ENCODE assay signal across 30 mouse cellular contexts in genomic region chr3:68741955-68742354, GRCm38 (mm10). TPM values are rescaled to one million over a fixed set of nuclear protein-coding genes. Genes with fewer than 3 reads are reported as not detected.
DNase-seq lines count a peak whose midpoint lies in the region; ATAC-seq lines count a peak whose summit lies in the region.
"Had no signal": no experiment of that assay in that cellular context is flagged by ENCODE, and none has a peak within 500 bp of the region (broad histone marks: within the 10 kb centered on the region; RNA-seq: fewer than 3 reads in every experiment).

No protein-coding gene starts in this region.

- 0 out of 2 replicates have a peak, but pooled peaks cover 3% of the 10 kb centered on the region for H3K4me1 ChIP-seq in heart, embryonic 10.5 days
- H3K4me1 ChIP-seq in intestine, embryonic 14.5 days (replicated peaks; ENCODE audit: control insufficient read depth, insufficient read depth, low read length) = no peaks in the 10 kb centered on the region
- H3K4me1 ChIP-seq in intestine, embryonic 16.5 days (ENCODE audit: control insufficient read depth, insufficient read depth, low read length) = no peaks in the 10 kb centered on the region
- H3K4me1 ChIP-seq: embryonic facial prominence, embryonic 13.5 days; embryonic facial prominence, embryonic 15.5 days; forebrain, embryonic 10.5 days; forebrain, embryonic 12.5 days had no signal

- H3K27ac ChIP-seq in heart, embryonic 10.5 days = no peak overlapping the region
- no peak overlapping the region for H3K27ac ChIP-seq in intestine, embryonic 14.5 days (ENCODE audit: low read depth)
- H3K27ac ChIP-seq in intestine, embryonic 16.5 days (ENCODE audit: low read length) = no peak overlapping the region
- H3K27ac ChIP-seq: embryonic facial prominence, embryonic 13.5 days; embryonic facial prominence, embryonic 15.5 days; forebrain, embryonic 10.5 days; forebrain, embryonic 12.5 days had no signal

- H3K36me3 ChIP-seq in heart, embryonic 10.5 days = no peaks in the 10 kb centered on the region
- H3K36me3 ChIP-seq in intestine, embryonic 14.5 days (ENCODE audit: control insufficient read depth, insufficient read depth, low read length) = no peaks in the 10 kb centered on the region
- no peaks in the 10 kb centered on the region for H3K36me3 ChIP-seq in intestine, embryonic 16.5 days (ENCODE audit: control insufficient read depth, insufficient read depth, low read length)
- H3K36me3 ChIP-seq: embryonic facial prominence, embryonic 13.5 days; embryonic facial prominence, embryonic 15.5 days; forebrain, embryonic 10.5 days; forebrain, embryonic 12.5 days; G1E had no signal

- no peak overlapping the region for H3K4me3 ChIP-seq in heart, embryonic 10.5 days
- no peak overlapping the region for H3K4me3 ChIP-seq in intestine, embryonic 14.5 days (ENCODE audit: low read depth, low read length)
- H3K4me3 ChIP-seq in intestine, embryonic 16.5 days (ENCODE audit: low read length) = no peak overlapping the region
- H3K4me3 ChIP-seq: embryonic facial prominence, embryonic 13.5 days; embryonic facial prominence, embryonic 15.5 days; erythroblast, embryonic 14.5 days; forebrain, embryonic 10.5 days; forebrain, embryonic 12.5 days had no signal

- H3K4me2 ChIP-seq in intestine, embryonic 14.5 days (ENCODE audit: low read length) = no peak overlapping the region
- H3K4me2 ChIP-seq in intestine, embryonic 16.5 days (ENCODE audit: low read depth, low read length) = no peak overlapping the region
- H3K4me2 ChIP-seq: embryonic facial prominence, embryonic 13.5 days; embryonic facial prominence, embryonic 15.5 days; forebrain, embryonic 12.5 days had no signal

- H3K9ac ChIP-seq in intestine, embryonic 14.5 days (ENCODE audit: low read length) = no peak overlapping the region
- H3K9ac ChIP-seq in intestine, embryonic 16.5 days (ENCODE audit: low read depth, low read length) = no peak overlapping the region
- H3K9ac ChIP-seq: embryonic facial prominence, embryonic 13.5 days; embryonic facial prominence, embryonic 15.5 days; forebrain, embryonic 12.5 days had no signal

- DNase-seq in heart, embryonic 10.5 days (ENCODE audit: low spot score) = peak; percentile 48
- DNase-seq in heart, adult 8-10 months (ENCODE audit: low spot score) = no peak
- peak; percentile 25 for DNase-seq in intestine, embryonic 14.5 days (ENCODE audit: low spot score)
- no peak for DNase-seq in frontal cortex, postnatal 25 days (ENCODE audit: low spot score in 2 of 2)
- DNase-seq in thymus, adult 18-20 months = no peak
- DNase-seq: adrenal gland, adult 8-10 months; adrenal gland, postnatal 14 days; adrenal gland, postnatal 36 days; B cell, adult 2 months; cerebellum, adult 11-12 months; cerebellum, adult 2 months; cerebellum, adult 9-10 months; cerebellum, postnatal 10 days; cerebellum, postnatal 25 days; embryo, embryonic 11 days had no signal

- no peaks in the 10 kb centered on the region for H3K27me3 ChIP-seq in heart, embryonic 10.5 days (ENCODE audit: insufficient read depth, poor library complexity, severe bottlenecking)
- H3K27me3 ChIP-seq in intestine, embryonic 14.5 days (replicated peaks; ENCODE audit: control insufficient read depth, insufficient read depth, low read length) = no peaks in the 10 kb centered on the region
- no peaks in the 10 kb centered on the region for H3K27me3 ChIP-seq in intestine, embryonic 16.5 days (replicated peaks; ENCODE audit: control insufficient read depth, insufficient read depth, low read length)
- H3K27me3 ChIP-seq: CH12.LX; embryonic facial prominence, embryonic 13.5 days; embryonic facial prominence, embryonic 15.5 days; forebrain, embryonic 12.5 days had no signal

- no peak for ATAC-seq in intestine, embryonic 14.5 days (replicated peaks; ENCODE audit: low FRiP score, low TSS enrichment, low read depth)
- ATAC-seq in intestine, embryonic 16.5 days = no peak
- 0 out of 2 replicates have a peak, but pooled peaks have one; percentile 18 for ATAC-seq in common myeloid progenitor, adult 5-6 weeks (replicated peaks; ENCODE audit: low read depth, poor library complexity, severe bottlenecking)
- ATAC-seq in megakaryocyte-erythroid progenitor cell, adult 5-6 weeks (replicated peaks; ENCODE audit: low FRiP score, low TSS enrichment, poor library complexity, severe bottlenecking) = peak; percentile 55; the same call in 1 of the 2 replicates
- ATAC-seq: activated CD4-positive, CD25-positive, alpha-beta regulatory T cell, adult 4 months; CD4-positive, CD25-positive, alpha-beta regulatory T cell, adult 4 months; forebrain, embryonic 14.5 days; Patski had no signal

- WGBS in heart, embryonic 10.5 days = 56% methylated on average over 7 of the region's 7 CpGs
- WGBS in intestine, embryonic 14.5 days = 44% methylated on average over 7 of the region's 7 CpGs
- WGBS in intestine, embryonic 16.5 days = 63% methylated on average over 7 of the region's 7 CpGs

- H3K9me3 ChIP-seq in heart, embryonic 10.5 days = no peaks in the 10 kb centered on the region
- H3K9me3 ChIP-seq in intestine, embryonic 14.5 days (ENCODE audit: control insufficient read depth, low read length) = no peaks in the 10 kb centered on the region
- H3K9me3 ChIP-seq in intestine, embryonic 16.5 days (ENCODE audit: control insufficient read depth, low read length) = no peaks in the 10 kb centered on the region
- H3K9me3 ChIP-seq: embryonic facial prominence, embryonic 15.5 days; forebrain, embryonic 10.5 days; forebrain, embryonic 12.5 days; G1E had no signal

RNA-seq across cellular contexts. Expression of gene Il12a, which starts 51.5 kb away (rescaled TPM):
- polyA plus RNA-seq in heart, embryonic 10.5 days (2016; fragmentation: Nextera tagmentation; extraction: Ambion mirVana) = 0.35 and 0.41 TPM in 2 replicates
- total RNA-seq in heart, adult 8-10 months (2022) = under 1 TPM in 3 of 4 experiments, not detected in 1; 0.22 to 0.78 (median 0.22) TPM
- polyA plus RNA-seq in intestine, embryonic 14.5 days (2014; fragmentation: Nextera tagmentation; extraction: Ambion mirVana) = not detected in 2 replicates
- polyA plus RNA-seq in intestine, embryonic 16.5 days (2015; fragmentation: Nextera tagmentation; extraction: Ambion mirVana) = not detected in 2 replicates
- total RNA-seq in common myeloid progenitor, adult 5-6 weeks (2017) = 55.4 and 71.9 TPM in 2 replicates
- total RNA-seq in megakaryocyte-erythroid progenitor cell, adult 5-6 weeks (2014; fragmentation: Nextera tagmentation) = 3.8 and 5.4 TPM in 2 replicates
- 2.5 and 10.7 TPM in 2 replicates for total RNA-seq in megakaryocyte-erythroid progenitor cell, adult 5-6 weeks (2017)
- polyA plus RNA-seq: activated CD4-positive, CD25-positive, alpha-beta regulatory T cell, adult 4 months; embryonic facial prominence, embryonic 11.5 days; erythroblast, embryonic 14.5 days; G1E; Patski had no signal

Comparison
In these comparisons a context has a peak if more than half of its experiments do, and no peak if none do; other contexts are left out.
1. DNase-seq: peak in heart, embryonic 10.5 days (single experiment) and intestine, embryonic 14.5 days (single experiment); none in heart, adult 8-10 months (single experiment), frontal cortex, postnatal 25 days (0 of 2) and thymus, adult 18-20 months (0 of 2).
2. ATAC-seq: peak in common myeloid progenitor, adult 5-6 weeks (single experiment) and megakaryocyte-erythroid progenitor cell, adult 5-6 weeks (single experiment); none in intestine, embryonic 14.5 days (single experiment) and intestine, embryonic 16.5 days (single experiment).